Mouse (Mus musculus): ENCODE results near the gene Aif1.
"Not testable (repeated sequence)": the region's sequence is repeated elsewhere in the genome, so short reads cannot be mapped to it uniquely, and the experiment has no call there.

The Aif1 gene

DNA sequence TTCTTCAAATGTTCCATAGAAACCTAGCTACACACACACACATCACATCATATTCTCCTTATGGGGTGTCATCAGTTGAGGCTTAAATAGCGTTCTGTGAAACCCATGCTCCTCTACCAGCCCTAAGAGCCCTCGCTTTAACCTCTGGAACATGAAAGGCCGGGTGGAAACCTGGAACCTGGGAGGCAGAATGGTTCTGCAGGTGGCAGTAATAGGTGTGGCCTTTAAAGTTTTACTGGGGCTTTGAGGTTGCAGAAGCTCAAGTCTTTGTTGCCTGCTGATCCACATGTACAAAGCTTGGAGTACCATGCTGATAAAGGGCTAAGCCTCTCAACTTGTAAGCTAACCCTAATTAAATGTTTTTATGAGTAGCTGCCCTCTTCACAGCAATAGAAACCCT lies 28.5 kb downstream of the Aif1 start:
- no peak for DNase-seq (ENCODE audit: low spot score in 2 of 2)

DNA sequence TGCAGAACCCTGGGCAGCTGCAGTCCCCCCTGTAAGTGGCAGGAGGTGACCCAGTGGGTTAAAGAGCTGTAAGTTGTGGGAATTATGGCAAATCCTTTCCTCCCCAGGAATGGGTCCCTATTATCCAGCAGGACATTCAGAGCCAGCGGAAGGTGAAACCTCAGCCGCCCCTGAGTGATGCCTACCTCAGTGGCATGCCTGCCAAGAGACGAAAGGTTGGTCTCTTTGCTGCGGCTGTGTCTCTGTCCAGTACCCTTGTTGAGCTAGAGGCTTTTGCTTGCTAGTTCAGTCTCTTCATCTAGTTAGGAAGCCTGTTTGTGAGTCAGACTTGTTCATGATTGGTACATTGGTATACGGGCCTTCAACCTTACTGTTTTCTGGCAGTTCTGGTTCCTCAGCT lies 29.7 kb downstream of the Aif1 start:
- no peak for DNase-seq (ENCODE audit: low spot score in 2 of 2)

DNA sequence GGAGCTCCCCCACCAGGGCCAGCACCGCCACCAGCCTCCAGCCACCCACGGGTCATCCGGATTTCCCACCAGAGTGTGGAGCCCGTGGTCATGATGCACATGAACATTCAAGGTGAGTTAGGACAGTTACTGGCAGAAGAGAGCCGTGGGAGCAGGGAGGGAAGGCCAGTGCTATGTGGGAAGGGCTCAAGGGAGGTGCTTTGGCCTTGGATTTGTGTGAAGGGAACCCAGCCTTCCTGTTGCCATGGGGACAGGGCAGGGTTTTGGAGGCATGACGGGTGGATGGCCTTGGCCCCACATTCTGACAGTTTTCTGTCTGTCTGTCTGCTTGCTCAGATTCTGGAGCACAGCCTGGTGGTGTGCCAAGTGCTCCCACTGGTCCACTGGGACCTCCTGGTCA lies 33.9 kb downstream of the Aif1 start:
- DNase-seq (ENCODE audit: low spot score in 2 of 2), result no peak

DNA sequence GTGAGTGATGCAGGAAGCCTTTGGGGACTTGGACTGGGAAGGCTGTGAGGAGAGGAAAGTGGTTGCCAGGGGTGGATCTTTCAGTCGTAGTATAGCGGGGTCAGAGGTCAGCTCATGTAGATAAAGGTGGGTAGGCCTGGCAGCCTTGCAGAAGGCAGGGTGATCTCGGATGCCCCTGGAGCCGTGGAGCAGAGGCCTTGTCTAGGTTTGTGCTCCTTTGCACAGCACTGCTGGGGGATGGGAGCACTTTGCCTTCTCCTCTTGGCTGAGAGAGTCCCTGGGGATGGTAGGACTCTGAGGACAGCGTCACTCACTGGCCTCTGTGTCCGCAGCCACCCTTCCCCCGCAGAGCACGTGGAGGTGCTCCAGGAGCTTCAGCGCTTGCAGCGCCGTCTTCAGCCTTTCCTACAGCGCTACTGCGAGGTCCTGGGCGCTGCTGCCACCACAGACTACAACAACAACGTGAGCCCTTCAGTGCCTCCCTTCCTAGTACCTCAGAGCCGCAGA lies 35.3 kb downstream of the Aif1 start:
- DNase-seq (ENCODE audit: low spot score in 2 of 2), result no peak

DNA sequence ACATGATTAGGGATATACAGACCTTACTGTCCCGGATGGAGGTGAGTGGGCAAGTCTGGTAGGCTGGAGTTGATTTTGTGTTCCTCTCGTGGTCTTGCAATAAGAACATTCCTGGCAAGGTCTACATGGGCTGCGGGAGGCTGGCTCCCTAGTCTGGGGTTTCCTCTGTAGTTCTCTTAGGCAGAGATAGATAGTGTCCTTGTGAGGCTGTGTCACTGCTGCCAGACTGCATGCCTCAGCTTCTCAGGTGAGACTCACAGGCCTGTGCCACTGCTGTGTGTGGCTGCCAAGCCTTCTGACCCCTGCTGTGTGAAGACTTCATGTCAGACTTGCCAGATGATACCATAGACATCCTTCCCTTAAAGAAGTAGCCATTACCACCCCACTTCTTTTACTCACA lies 36.6 kb downstream of the Aif1 start:
- DNase-seq (ENCODE audit: low spot score in 2 of 2), result no peak

DNA sequence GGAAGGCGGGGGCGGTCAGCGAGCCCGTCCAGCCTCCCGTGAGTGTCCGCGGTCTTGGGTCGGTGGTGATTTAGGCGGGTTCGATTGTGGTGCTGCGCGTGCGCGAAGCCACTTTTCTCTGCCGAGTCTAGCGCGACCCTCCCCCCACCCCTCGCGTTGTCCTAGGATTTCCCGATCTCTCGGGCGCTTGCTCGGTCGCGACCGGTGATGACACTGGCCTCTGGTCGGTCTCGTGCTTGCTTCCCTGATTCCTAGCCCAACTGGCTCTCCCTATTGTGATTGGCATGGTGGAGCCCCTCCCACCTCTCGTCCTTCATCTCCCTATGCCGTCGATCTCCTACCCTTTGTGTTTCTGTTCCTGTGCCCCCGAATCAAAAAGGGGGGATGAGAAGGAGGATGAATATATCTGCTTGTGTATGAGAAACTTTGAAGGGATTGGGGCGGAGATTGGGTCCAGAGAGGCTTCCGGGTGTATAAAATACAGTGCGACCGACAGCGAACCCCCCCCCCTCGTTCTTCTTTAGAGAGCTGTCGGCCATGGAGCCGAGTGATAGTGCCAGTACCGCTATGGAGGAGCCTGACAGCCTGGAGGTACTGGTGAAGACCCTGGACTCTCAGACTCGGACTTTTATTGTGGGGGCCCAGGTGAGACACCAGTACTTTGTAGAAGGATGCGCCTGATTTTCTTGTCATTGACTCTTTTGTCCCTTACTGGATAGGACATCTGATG lies 40.1 kb downstream of the Aif1 start:
- DNase-seq (ENCODE audit: low spot score in 2 of 2), result no peak

DNA sequence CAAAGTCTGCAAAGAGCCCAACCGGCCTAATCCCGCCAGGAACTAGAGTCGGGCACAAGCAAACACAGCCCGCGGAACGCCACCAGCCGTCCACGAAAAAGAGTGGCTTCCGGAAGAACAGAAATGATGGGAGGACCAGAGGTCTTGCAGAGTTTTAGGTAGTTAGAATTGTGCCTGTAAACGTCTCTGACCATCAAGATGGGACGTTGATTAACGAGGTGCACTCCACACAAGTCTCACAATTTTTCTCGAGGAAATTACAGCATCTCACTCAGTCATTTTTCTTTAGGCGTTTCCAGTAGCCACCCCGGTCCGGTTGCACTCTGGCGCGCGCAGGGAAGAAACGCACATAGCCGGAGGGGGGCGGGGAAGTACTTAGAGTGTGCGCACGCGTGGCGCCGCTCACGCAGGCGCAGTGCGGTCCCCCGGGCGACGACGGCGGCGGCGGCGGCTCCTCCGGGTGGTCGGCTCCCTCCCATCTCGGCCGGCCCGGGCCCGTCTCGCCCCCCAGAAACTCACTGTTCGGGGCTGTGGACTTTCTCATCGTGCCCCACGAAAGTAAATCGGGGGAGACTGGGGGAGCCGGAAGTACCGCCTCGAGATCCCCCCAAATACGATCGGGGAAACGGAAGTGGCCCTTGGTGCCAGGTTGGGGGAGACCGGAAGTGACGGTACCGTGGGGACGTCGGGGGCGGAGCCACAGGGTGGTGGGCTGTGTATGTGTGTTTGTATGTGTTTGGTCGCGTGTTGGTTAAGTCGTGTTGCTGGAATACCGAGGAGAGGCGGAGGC lies 40.9 kb downstream of the Aif1 start, which contains the start of gene Bag6:
Bag6 (plus strand) TSS at position 378 of the 790 bp plus-strand sequence.
- peak; percentile 96 for DNase-seq (ENCODE audit: low spot score in 2 of 2)

DNA sequence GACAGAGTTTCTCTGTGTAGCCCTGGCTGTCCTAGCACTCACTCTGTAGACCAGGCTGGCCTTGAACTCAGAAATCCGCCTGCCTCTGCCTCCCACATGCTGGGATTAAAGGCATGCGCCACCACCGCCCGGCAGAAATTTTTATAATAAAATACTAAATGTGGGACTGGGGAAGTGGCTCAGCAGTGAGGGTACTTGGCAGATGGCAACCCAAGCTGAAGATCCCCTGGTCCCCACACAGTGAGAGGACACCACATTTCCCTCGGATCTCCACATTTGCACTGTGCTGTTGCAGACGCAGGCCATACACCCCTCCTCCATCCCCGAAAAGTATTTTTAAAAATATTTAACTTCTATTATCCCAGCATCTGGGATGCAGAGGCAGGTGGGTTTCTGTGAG lies 42.4 kb downstream of the Aif1 start:
- no peak for DNase-seq (ENCODE audit: low spot score in 2 of 2)

DNA sequence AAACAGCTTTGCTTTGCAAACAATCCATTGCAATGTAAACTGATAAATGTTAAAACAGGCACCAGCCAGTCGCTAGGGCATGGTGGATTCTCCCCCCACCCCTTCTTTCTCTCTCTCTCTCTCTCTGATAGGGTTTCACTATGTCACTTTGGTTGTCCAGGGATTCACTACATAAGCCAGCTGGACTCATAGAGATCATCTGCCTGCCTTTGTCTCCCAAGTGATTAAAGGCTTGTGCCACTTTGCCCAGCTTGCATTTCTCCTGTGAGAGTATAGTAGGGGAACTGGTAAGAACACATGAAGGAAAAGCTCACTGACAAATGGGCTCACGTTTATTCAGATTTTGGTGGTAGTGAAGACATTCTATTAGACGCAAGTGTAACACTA lies 43.7 kb downstream of the Aif1 start:
- no peak for DNase-seq (ENCODE audit: low spot score in 2 of 2)

DNA sequence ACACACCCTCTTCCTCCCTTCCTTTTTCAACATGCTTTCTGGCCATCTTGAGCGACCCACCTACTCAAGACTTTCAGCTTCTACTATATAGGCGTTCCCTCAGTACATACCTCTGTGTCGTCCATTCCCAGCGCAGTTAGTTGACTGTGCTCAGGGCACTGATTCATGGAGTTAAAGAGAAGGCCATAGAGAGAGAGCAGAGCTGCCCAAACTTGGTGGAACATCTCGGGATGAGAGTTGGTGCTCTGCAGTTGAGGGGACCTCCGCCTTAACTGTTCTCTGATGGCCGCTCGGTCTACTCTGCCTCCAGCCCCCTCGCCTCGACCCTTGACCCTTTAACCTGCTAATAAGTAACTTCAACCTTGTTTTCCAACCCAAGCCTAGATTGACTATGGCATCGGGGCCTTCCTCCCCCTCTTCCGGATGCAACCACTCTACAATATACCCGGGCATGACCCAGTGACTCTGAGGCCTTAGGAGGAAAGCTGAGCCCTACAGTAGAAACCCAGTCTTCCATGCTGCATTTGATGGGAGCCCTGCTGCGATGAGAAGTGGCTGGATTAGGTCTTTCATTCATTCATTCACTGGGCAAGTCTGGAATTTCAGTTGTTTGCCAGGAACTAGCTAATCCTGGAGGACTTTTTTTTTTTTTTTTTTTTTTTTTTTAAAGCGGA lies 44.2 kb downstream of the Aif1 start, which contains the start of gene Apom:
Apom (minus strand) TSS at position 551 of the 674 bp plus-strand sequence.
- no peak for DNase-seq (ENCODE audit: low spot score in 2 of 2)

DNA sequence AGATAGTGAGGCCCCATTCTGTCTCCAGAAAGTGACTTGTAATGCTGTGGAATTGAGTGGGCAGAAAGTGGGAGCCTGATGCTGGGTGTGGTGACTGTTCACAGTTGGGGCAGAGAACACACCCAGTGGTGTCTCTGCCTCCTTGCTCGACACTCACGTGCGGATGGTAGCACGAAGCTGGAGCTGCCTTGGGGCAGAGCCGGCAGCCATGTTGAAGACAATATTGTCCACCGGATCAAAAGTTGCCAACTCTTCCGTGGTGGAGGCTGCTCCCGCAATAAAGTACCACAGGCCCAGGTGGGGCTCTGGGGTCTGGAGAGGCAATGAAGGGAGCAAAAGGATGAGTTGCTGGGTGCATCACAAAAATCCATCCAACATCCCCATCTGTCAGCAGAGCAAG lies 44.8 kb downstream of the Aif1 start:
- no peak for DNase-seq (ENCODE audit: low spot score in 2 of 2)

DNA sequence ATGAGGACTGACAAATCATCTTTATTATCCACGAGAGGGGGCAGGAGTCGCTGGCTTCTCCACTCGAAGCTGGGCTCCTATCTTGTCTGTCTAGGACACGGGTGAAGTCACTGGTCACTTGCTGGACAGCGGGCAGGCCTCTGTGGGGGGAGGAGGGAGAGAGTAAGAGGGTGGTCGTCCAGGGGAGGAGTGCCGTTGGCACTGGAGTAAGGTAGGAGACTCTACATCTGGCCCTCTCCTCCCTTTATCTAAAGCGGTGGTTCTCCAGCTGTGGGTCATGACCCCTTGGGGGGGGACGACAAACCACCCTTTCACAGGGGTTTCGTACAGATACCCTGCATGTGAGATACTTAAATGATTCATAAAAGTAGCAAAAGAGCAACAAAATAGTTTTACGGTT lies 46.9 kb downstream of the Aif1 start:
- no peak for DNase-seq (ENCODE audit: low spot score in 2 of 2)

DNA sequence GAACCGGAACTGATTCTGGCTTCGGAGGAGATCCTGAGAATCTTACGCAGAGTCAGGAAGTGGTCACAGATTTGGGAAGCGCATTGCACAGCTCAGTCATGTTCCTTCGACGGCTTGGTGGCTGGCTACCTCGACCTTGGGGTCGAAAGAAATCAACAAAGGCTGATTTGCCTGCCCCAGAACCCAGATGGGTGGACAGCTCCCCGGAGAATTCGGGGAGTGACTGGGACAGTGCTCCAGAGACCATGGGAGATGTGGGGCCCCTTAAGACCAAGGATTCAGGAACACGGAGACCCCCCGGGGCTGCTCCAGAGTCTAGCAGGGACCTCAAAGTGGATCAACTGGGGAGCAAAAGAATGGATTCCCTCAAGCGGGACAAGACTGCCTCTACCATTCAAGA lies 48.9 kb downstream of the Aif1 start:
- no peak for DNase-seq (ENCODE audit: low spot score in 2 of 2)

DNA sequence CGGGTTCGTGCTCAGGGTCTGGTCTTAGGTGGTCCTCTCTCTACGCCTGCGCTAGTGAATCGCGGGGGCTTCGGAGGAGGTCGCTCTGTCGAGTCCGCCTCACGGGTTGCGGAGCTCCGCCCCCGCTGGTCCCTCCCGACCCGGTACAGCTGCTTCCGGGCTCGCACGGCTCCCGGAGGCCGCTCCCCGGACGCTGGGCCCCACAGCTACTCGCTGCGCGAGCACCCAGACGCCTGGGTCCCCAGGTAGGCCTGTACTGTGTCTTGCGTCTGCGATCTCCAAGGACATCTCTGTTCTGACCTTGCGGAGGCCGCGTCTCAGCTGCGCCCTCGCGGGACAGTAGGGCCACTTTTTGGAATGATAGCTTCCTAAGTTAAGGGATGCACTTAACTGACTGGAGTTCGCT lies 49.7 kb downstream of the Aif1 start, which contains the start of gene D17H6S53E:
D17H6S53E (plus strand) TSS at position 168 of the 406 bp plus-strand sequence.
- DNase-seq (ENCODE audit: low spot score in 2 of 2), result peak; percentile 61 to 75

DNA sequence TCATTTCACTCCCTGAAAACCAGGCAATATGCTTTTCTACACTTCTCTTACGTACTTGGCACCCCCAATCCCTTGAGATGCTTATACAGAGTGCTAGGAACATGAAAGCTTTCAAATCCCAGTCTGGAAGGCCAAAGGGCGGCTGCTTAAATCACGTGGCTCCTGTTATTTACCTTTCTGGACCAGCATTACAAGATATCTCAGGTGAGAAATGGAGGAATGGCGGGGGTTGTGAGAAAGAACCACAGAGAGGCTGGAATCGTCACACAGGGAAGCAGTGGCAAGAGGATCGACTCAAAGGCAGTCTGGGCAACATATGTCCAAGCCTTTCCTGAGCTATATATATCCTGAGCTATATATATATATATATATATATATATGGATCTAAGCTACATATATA lies 50.3 kb downstream of the Aif1 start:
- DNase-seq (ENCODE audit: low spot score in 2 of 2), result no peak

DNA sequence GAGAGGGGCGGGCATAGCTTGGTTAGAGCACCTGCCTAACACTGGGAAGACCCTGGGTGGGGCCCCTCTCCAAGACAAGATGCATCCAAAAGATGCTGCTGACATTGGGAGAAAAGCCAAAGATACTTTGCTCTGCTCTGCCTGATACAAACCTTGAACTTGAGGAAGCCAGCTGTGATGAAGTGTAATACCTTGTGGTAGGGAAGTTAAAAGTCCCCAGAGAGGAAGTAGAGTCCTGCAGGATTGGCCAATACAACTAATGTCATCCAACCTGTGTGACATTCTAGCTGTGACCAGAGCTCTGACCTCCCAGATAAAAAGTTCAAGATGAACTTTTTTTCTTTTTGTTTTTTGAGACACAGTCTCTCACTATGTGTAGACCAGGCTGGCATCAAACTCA lies 50.8 kb downstream of the Aif1 start:
- no peak for DNase-seq (ENCODE audit: low spot score in 2 of 2)

DNA sequence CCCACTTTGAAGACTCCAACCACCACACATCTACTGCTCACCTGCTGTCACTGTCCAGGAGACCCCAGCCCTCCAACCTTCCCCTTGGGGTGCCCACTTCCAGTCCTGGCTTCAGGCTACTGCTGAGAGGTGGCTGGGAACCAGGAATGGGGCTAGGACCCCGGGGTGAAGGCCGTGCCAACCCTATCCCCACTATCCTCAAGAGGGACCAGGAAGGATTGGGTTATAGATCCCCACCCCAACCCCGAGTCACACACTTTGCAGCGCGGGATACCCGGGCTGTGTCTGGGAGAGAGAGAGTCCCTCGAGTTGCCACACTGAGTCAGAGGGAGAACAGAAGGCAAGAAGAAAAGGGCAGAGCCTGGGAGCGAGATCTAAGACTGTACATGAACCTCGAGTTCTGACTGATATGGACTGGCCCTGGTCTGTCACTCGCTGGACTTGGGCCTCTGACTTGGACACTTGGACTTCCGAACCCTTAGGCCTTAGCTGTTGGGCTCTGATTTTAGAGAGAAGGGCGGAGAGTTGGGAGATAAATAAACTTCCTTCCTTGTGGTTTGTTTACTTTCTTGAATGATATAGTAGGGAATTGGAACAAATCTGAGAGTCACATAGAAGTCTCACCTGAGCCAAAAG lies 51.5 kb downstream of the Aif1 start:
- not testable (repeated sequence) for DNase-seq (ENCODE audit: low spot score in 2 of 2)

DNA sequence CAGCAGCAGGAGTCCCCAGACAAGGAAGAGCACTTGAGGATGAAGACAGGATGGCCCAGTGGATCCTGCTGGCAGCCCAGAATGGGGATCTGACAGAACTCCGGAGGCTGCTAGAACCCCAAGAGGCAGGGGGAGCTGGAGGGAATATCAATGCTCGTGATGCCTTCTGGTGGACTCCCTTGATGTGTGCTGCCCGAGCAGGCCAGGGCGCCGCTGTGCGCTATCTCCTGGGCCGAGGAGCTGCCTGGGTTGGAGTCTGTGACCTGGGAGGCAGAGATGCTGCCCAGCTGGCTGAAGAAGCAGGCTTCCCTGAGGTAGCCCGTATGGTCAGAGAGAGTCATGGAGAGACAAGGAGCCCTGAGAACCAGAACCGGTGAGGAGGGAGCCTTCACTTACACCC lies 52.6 kb downstream of the Aif1 start:
- DNase-seq (ENCODE audit: low spot score in 2 of 2), result not testable (repeated sequence)

DNA sequence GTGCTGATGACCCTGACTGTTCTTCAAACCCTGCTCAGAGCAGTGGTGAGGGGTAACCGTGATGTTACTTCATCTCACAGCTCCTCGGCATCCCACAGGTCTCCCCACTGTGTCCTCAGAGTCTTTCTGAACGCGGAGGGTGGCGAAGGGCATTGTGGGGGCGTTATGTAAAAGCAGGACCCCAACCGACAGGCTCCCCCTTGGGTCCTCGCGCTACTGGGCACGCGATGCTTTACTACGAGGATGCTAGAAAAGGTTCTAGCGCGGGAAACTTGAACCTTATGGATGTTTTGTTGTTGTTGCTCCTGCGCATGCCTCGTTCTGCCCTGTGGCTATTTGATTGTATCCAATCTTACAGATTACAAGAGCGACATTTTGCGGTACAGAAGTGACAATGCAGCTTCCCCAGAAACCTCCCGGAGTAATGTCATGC lies 54.0 kb downstream of the Aif1 start, which contains the start of gene Csnk2b:
Csnk2b (minus strand) TSS at position 183 of the 433 bp plus-strand sequence.
- peak; percentile 38 to 52 for DNase-seq (ENCODE audit: low spot score in 2 of 2)

DNA sequence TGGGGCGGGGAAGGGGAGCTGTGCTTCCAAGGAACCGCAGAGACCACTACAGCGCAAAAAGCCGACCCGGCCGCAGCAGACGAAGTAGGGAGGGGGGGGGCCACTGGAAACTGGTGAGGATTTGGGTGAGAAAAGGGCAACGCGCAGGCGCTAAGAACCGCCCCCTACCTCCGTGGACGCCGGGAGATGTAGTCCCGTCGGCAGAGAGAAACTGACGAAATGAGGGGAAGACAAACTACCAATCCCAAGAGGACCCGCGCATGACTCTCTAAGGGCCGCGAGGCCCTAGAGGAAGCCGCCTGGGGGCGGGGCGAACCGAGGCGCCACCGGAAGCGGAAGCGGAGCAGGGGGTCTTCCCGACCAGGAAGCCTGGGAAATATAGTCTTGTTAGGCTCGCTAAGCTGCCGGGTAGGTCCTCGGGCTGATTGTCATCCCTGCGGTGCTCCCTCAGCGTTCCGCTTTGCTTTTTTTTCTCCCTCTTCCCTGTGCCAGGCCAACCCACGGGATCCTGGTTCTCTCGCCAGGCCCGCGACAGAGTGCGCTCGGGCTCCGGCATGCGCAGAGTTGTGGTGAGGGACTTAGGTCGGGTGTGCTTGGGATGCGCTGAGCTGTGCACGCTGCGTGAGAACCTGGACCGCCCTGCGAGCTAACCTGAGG lies 54.6 kb downstream of the Aif1 start, which contains the start of gene Gpank1:
Gpank1 (plus strand) TSS at position 313 of the 657 bp plus-strand sequence.
- DNase-seq (ENCODE audit: low spot score in 2 of 2), result peak; percentile 97

All from natural killer cell, adult 2 months (primary cell).